Mouse (Mus musculus): Measurements from ENCODE around the gene Gm14327.
"Not testable (repeated sequence)": the region's sequence is repeated elsewhere in the genome, so short reads cannot be mapped to it uniquely, and the experiment has no call there.

Gene Gm14327

DNA sequence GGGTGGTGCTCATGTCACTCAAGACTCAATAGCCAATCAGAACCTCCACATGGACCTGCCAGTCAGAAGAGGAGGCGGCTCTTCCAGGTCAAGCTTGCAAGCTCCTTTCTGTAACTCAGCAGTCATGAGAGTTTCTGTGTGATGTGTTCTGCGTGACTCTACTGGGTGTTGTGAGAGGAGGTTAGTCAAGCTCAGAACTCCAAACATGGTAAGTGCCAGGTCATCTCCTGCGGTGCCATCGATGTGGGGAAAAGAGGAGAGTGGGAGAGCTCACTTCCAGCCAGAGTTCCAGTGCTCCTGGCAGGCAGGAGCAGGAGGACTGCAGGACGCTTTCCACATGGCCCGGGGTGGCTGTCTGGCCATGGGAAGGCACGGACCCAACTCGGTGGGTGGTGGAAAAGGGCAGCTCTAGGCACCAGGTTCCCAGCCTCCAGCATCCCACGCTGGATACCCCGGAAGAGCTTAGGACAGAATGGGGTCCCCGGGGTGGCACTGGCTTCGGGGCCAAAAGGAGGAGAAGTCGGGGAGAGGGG is at the start of gene Gm14327:
Gene Gm14327 (plus strand): TSS at position 51 of the 533 bp plus-strand sequence.
- DNase-seq (ENCODE audit: low read depth, low spot score), result peak; percentile 4

DNA sequence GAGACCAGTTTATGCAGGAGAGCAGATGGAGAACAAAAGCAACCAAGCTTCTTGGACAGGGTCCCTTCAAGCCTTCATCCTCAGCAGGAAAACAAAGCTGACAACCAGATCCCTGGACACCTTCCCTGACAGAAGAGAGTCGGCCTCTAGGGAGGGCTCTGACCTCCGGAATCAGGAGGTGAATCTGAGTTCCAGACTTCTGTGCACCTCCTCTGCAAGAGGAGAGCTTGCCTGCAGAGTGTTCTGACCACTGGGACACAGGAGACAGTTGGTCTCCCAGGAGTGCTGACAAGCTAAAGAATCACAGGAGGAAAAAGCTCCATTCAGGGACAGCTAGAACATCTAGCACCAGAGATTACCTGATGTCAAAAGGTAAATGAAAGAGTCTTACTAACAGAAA is 34.6 kb upstream of the Gm14327 start:
- DNase-seq (ENCODE audit: low read depth, low spot score), result not testable (repeated sequence)

- DNase-seq (ENCODE audit: low read depth, low spot score), result not testable (repeated sequence)
These were observed 9.2 kb upstream of the Gm14327 start for GRCm38 (mm10) chr2:177887743-177888142.

GRCm38 (mm10) chr2:177898171-177898570 is 1.3 kb downstream of the Gm14327 start:
- DNase-seq (ENCODE audit: low read depth, low spot score), result not testable (repeated sequence)

DNA sequence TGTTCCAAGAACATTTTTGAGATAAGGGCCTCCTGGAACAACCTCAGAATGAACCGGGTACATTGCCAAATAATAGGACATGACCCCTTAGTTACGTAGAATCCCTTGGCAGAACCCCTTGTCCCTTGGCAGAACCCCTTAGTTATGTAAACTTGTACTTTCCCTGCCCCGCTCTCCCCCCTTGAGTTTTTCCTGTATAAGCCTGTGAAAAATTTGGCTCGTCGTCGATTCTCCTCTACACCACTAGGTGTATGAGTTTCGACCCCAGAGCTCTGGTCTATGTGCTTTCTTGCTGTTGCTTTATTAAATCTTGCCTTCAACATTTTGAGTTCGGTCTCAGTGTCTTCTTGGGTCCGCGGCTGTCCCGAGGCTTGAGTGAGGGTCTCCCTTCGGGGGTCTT is 6.4 kb downstream of the Gm14327 start:
- DNase-seq (ENCODE audit: low read depth, low spot score), result not testable (repeated sequence)

GRCm38 (mm10) chr2:177925563-177926103 is 28.7 kb downstream of the Gm14327 start, which contains the start of gene Zfp972:
Gene Zfp972, minus strand, starts transcription at chr2:177925613.
- DNase-seq (ENCODE audit: low read depth, low spot score), result peak; percentile 7

All from 3T3-L1 (cell line).